ENCODE assay signal across 6 mouse cellular contexts in the genomic region with DNA sequence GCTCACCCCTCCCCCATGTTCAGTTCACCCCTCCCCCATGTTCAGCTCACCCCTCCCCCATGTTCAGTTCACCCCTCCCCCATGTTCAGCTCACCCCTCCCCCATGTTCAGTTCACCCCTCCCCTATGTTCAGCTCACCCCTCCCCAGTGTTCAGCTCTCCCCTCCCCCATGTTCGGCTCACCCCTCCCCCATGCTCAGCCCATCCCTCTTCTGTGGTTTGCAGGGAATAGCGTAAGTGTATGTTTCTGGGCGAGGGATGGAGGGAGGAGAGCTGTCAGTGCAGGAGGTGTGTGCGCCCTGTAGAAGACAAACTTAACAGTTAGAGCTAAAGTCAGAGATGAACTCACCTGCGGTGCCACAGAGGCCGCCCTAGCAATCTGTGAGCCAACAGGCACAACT. TPM values are rescaled to one million over a fixed set of nuclear protein-coding genes. Genes with fewer than 3 reads are reported as not detected.
DNase-seq lines count a peak whose midpoint lies in the region; TF ChIP-seq lines count a peak whose summit lies in the region.
"Not testable (repeated sequence)": the region's sequence is repeated elsewhere in the genome, so short reads cannot be mapped to it uniquely, and the experiment has no call there.
"Had no signal": no experiment of that assay in that cellular context is flagged by ENCODE, and none has a peak within 500 bp of the region (broad histone marks: within the 10 kb centered on the region; RNA-seq: fewer than 3 reads in every experiment).

No protein-coding gene starts in this region.

- DNase-seq in ES-CJ7 (ENCODE audit: low read depth, low spot score) = peak; percentile 90
- peak; percentile 90 for DNase-seq in R1 (ENCODE audit: low read depth, low spot score)
- DNase-seq in thymus, adult 2 months = peak; percentile 11
- DNase-seq in thymus, postnatal 14 days = peak; percentile 23

- H3K27me3 ChIP-seq in E14TG2a.4 (ENCODE audit: insufficient read depth, low read length); thymus, adult 2 months (ENCODE audit: control insufficient read depth, insufficient read depth, low read length): not testable (repeated sequence)

- not testable (repeated sequence) for H3K36me3 ChIP-seq in E14TG2a.4 (ENCODE audit: insufficient read depth, low read length); thymus, adult 2 months (ENCODE audit: control insufficient read depth, insufficient read depth, low read length)

- 35% methylated on average over 6 of the region's 6 CpGs for WGBS in thymus, adult 2 months

- not testable (repeated sequence) for H3K9me3 ChIP-seq in E14TG2a.4 (ENCODE audit: low read length)

- peak overlapping the region; percentile 78 for H3K27ac ChIP-seq in thymus, adult 2 months (ENCODE audit: control insufficient read depth, insufficient read depth, low read length)

- H3K4me1 ChIP-seq in E14TG2a.4 (replicated peaks; ENCODE audit: low read depth, low read length) = peaks cover 94% of the 10 kb centered on the region
- peaks cover 65% of the 10 kb centered on the region for H3K4me1 ChIP-seq in thymus, adult 2 months (replicated peaks; ENCODE audit: control insufficient read depth, insufficient read depth, low read length)

- H3K4me3 ChIP-seq in E14TG2a.4 (replicated peaks; ENCODE audit: low read length) = peak overlapping the region; percentile 7; the same call in 1 of the 2 replicates
- not testable (repeated sequence) for H3K4me3 ChIP-seq in thymus, adult 2 months (ENCODE audit: control insufficient read depth, insufficient read depth, low read length)

- not testable (repeated sequence) for TF ChIP-seq POLR2A in thymus, adult 2 months (IDR thresholded peaks at IDR 0.05; ENCODE audit: control insufficient read depth, extremely low read depth, insufficient read depth, low read length, poor library complexity)

- not testable (repeated sequence) for TF ChIP-seq CTCF in E14TG2a.4 (conservative IDR thresholded peaks at IDR 0.05; ENCODE audit: low read length); thymus, adult 2 months (IDR thresholded peaks at IDR 0.05; ENCODE audit: borderline replicate concordance, control insufficient read depth, extremely low read depth, insufficient read depth, low read length, poor library complexity)

RNA-seq across cellular contexts. Expression of gene Dapk1, which starts 9.2 kb away (rescaled TPM):
- polyA plus RNA-seq in thymus, adult 2 months (2012; rRNA removed) = 45.2 and 72.4 TPM in 2 replicates
- polyA plus RNA-seq: G1E had no signal

Comparison
In these comparisons a context has a peak if more than half of its experiments do, and no peak if none do; other contexts are left out.
1. DNase-seq: peak in every context shown above with its lines; median percentile 90 in ES-CJ7; 90 in R1; 23 in thymus, postnatal 14 days; 11 in thymus, adult 2 months.